Mouse (Mus musculus): Measurements from ENCODE around the gene Nlgn1.
"Not testable (repeated sequence)": the region's sequence is repeated elsewhere in the genome, so short reads cannot be mapped to it uniquely, and the experiment has no call there.

The Nlgn1 gene

DNA sequence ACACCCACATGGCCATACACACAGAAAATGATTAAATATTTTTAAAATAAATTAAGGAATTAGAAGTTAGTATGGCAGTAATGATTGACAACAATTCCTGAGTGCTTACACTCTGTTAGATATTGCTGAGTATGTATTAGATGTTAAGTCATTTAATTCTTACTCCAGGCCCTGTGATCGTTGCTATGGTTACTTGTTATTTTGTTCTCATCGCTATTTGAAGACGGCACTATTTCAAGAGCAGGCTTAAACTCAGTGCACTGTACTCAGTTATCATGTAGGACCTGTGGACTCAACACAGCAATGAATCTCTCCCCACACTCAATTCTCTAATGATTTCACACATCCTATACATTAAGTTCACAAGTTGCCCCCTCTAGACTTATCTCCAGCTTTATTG lies 672.0 kb downstream of the Nlgn1 start:
- DNase-seq (ENCODE audit: extremely low read depth, low read depth, low spot score) = no peak

DNA sequence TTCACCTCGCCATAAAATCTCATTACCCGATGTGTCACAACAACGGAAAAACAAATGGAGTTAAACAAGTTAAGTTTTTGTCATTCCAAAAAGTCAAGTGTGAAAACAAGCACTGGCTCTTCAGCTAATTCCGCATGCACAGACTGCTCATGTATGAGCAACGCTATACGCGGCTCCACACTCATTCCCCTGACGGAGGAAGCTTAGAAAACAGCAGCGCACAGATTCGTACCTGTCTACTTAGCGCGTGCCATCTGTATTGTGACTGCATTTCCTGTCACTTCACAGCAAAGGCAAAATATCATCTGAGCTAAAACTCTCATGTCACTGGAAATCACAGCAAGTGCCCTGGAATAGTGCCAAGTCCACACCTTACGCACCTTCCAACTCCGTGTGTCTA lies 674.3 kb downstream of the Nlgn1 start:
- DNase-seq (ENCODE audit: extremely low read depth, low read depth, low spot score) = no peak

DNA sequence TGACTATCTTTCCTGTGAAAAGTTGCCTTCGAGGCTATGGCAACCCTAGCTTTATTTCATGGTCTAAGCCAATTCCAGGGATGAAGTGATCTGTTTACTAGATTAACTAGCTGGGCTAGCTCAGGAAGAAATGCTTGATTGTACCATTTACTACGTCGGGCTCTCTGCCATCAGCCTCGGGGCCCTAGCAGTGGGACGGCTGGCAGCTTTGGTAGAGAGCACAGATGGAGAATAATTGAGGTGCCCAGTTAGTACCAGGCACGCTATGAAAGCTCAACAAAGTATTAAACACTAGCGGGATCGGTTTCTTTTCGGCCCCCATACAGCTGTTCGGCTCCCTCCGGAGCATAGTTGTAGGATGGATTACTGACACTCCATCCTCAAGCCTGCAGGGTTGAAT lies 675.2 kb downstream of the Nlgn1 start:
- DNase-seq (ENCODE audit: extremely low read depth, low read depth, low spot score) = no peak

DNA sequence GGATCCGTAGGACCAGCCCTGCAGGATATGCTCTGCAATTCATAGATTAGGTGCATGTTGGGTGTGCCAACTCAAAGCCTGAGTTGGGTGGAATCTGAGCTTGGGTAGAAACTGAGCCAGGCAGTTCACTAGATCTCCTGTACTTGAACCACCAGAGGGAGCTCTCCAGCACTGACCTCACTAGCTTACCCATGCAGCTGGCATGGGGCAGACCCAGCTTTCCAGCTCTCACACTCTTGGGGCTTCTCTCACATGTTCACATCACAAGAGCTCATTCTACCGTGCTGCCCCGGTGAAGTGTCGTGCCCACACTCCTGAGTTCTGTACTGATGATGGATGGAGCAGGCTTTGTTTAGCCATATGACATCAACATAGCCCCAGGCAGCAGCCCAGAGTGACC lies 679.2 kb downstream of the Nlgn1 start:
- no peak for DNase-seq (ENCODE audit: extremely low read depth, low read depth, low spot score)

DNA sequence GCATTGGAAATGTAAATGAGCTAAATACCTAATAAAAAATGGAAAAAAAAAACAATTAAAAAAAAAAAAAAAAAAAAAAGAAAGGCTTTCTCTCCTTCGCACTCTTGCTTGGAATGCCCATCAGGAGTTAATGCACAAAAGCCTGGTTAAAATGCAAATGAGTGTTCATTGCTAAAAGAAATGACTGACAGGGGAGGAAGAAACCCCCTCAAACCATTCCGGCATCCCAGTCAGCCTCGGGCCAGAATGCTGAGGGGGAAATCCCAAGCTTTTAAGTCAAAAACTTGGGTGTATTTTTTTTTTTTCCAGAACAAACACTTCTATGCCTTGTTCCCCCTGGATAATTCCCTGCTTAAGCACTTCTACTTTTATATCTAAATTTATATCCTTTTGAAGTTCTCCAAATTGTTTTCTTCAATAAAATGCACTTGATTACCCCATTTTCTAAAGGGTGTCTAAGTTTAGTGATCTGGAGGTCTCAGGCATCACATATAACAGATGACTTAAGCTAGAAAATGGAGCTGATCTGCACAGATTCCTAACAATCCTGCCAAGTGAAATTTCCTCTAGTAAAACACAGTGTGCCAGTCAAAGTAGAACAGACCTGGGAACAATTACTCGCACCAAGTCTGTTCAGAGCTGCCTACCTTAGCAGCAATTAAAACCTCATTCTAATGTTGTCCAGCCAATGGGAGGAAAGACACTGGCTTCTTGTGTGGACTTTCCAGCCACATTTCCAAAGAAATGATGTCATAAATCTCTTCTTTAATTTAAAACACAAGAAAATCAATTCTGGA lies 686.2 kb downstream of the Nlgn1 start:
- DNase-seq (ENCODE audit: extremely low read depth, low read depth, low spot score) = no peak

DNA sequence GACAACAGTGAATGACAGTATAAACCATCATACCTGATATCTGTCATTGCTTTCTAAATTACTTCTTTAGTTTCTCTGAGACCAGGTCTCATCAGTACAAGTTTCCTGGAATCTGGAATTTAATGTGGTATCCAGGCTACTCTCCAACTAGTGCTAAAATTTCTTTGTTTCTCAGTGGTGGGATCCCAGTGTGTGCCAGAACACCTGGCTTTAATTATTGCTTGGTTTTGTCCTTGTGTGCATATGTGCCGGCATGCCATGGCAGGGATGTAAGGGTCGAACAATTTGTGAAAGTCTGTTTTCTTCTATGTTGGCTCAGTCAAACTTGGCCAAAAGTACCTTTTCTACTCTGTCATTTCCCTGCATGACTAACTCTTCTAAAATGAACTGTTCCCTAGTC lies 703.1 kb downstream of the Nlgn1 start:
- DNase-seq (ENCODE audit: extremely low read depth, low read depth, low spot score) = no peak

DNA sequence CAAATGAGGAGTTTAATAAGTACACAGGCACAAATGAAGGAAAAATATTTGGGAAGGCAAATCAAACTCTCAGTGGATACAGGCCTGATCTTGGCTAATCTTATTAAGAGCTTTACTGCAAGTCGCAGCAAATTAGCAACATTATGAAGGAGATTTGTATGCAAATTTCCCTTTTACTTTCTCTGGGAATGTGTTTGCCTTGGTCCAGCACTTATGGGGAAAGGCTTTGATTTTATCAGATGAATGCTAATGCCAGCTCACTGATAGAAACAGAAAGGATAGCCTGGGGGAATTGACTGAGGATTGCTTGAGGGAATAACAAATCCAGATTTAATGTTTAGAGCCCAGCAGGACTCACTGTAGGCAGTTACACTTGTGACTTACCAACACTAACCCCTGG lies 725.7 kb downstream of the Nlgn1 start:
- no peak for DNase-seq (ENCODE audit: extremely low read depth, low read depth, low spot score)

DNA sequence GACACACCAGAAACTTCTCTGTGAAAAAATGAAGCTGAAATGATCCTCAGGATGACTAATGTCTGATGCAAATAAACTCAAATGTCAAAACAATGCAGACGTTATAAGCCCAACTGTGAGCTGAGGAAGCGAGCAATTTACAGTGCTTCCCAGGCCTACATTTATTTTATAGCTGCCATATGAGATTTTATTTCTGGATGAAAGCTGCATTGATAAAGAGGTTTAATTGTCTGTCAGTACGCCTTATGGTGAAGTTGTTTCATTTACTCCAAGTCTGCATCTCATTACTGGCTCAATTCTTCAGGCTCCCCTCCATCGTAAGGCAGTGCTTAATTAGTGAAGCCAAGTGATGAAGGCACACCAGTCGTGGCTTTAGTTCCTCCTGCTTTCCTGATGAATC lies 734.7 kb downstream of the Nlgn1 start:
- DNase-seq (ENCODE audit: extremely low read depth, low read depth, low spot score) = no peak

DNA sequence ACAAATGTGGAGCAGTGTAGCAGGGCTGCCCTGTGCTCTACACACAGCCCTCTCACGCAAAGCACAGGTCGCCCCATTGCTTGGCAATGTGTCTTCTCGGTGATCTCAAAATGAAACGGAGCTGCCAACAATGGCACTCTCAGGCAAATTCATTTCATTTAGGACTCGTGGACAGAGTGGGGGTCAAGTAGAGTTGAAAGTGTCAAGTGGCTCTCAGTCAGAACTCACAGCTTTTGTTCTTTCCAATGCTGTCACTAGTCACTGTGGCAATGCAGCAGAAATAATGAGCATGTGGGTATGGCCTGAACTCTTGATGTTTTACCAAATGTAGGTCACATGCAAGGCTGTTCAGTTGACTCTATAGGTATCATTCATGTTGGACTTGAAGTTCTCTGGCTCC lies 756.7 kb downstream of the Nlgn1 start:
- no peak for DNase-seq (ENCODE audit: extremely low read depth, low read depth, low spot score)

DNA sequence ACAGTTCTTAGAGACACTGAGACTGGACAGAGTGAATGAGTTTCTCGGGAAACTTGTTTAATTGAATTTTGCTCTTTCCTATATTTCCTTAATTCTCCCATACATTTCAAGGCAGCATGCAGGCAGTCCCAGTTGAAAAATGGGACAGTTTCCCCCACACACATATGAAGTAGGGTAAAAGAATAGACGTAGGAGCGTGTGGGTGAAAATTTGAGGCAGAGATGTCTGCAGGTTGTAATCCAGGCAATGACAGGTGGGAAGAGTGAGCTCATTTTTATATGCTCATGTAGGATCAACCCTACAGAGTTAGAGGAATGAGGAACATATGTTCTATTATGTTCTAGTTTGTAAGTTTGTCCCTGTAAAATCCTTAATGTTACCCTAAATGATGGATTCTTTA lies 757.4 kb downstream of the Nlgn1 start:
- DNase-seq (ENCODE audit: extremely low read depth, low read depth, low spot score) = no peak

DNA sequence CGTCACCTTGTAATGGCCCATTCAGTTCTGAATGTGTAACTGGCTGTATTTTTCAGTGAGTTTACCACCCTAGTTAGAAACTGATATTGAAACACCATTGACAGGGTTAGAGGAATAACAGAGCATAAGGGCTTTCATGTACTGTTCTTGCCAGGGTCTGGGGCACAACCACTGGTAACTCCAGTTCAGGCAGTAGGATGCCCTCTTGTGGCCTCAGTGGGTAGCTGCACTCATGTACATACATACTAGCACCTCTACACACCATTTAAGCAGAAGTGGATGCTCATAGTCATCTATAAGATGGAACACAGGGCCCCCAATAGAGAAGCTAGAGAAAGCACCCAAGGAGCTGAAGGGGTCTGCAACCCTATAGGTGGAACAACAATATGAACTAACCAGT lies 773.7 kb downstream of the Nlgn1 start:
- not testable (repeated sequence) for DNase-seq (ENCODE audit: extremely low read depth, low read depth, low spot score)

DNA sequence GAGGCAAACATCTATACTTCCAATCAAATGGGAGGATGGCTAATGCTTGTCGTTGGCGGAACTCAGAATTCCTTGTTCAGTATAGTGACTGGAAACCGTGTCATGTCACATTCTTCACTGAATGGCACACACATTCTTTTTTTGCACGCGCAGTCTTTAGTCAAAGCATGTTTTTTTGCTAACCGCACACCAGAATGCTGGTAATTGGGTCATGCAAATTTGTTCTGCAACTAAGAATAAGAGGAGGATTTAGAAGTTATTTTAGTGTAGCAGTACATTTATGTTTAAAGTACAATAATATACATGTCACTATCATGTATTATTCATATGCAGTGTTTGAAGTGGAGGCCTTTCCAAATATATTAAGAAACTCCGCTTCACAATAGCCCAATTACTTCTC lies 783.2 kb downstream of the Nlgn1 start:
- DNase-seq (ENCODE audit: extremely low read depth, low read depth, low spot score) = not testable (repeated sequence)

DNA sequence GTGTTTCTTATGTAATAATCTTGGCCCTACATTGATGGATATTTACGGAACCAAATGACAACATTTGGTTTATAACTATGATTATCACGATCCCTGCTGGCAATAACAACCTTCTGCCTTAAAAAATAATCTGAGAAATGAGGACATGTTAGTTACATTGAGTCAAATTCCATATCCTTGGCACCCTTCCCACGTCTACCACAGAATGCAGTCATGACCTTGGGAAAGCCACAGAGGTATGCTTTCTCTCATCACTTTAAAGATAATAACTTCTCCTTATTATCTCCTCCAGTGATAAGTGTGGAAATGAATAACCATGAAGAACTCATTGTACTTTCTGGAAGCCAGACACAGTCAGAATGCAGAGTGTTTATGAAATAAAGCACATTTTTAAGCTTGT lies 808.0 kb downstream of the Nlgn1 start:
- not testable (repeated sequence) for DNase-seq (ENCODE audit: extremely low read depth, low read depth, low spot score)

DNA sequence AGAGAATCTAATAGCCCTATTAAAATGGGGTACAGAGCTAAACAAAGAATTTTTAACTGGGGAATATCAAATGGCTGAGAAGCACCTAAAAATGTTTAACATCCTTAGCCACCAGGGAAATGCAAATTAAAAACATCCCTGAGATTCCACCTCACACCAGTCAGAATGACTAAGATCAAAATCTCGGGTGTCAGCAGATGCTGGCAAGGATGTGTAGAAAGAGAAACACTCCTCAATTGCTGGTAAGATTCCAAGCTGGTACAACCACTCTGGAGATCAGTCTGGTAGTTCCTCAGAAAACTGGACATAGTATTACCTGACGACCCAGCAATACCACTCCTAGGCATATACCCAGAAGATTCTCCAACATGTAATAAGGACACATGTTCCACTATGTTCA lies 869.2 kb downstream of the Nlgn1 start:
- DNase-seq (ENCODE audit: extremely low read depth, low read depth, low spot score) = no peak

DNA sequence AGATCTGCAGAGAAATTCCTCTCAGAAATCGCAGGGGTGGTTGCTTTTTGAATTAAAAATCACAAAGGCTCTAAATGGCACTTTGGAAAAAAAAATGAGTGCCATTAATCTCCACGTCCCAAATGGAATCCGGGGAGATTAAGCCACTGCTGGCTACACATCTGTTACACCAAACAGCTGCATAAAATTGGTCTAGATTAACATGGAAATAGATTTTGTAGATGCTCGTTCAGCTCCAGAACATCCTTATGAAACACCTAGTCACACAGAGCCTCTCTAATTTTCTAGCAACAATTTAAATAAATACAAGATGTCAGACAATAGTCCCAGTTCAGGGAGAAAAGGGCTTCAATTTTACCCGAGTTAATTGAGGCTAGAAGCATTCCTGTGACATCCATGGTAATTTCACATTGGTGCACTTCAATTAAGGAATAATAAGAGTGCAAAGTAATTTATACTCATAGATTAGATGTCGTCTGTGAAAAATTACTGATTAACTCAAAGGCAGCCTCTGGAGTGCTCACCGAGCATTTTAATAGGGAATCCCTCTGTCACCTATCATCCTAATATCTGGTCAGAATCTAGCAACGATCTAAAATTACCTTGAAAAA lies 875.9 kb downstream of the Nlgn1 start:
- DNase-seq (ENCODE audit: extremely low read depth, low read depth, low spot score) = no peak

DNA sequence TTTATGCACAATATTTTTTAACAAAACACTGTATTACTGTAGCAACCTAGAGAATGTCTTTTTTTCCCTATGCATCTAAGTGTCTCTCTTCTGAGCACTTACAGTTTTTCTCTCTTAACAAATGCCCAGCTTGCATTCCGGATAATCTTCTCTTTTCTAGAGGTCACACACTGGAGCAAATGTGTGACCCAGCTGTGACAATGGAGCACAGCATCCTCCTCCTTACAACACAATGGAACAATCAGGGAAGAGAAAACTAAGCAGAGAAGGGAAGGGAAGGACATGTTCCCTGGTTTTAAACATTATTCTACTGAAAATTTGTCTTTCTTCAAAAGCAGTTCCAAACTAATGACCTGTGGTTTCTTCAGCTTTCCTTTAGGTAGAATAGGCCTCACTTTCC lies 879.9 kb downstream of the Nlgn1 start:
- DNase-seq (ENCODE audit: extremely low read depth, low read depth, low spot score) = no peak

DNA sequence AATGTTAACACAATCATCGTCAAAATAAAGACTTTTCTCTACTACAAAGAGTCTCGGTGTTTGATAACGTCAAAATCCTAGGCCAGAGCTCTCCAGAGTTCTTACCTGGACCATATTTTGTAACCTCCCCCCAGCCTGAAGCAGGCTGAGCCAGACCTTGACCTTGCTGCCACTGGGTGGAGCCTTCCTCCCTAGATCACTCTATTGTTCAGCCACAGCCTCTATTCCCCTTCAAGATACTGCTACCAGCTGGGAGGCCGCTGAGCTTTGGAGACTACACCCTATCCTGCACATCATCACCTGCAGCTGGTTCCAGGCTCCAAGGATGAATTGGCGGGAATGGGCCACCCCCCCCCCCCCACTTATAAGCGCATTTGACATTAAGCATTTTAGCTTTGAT lies 881.8 kb downstream of the Nlgn1 start:
- DNase-seq (ENCODE audit: extremely low read depth, low read depth, low spot score) = no peak

DNA sequence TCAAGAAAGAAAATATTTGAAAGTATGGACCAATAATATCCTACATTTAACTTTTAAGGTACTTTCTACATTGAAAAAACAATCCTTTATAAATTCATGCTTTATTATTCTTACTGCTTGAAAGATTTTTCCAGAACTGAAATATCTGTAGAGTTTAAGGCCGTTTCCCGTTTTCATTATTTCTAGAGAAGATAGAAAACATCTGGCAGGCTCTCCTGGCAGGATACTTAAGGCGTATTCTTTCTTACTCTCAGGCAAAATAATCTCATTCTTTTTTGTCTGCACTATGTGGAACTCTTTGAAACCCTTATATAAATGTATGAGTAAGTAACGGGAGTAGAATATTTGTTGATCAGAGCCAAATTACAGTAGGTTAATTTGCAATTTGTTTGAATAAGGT lies 882.9 kb downstream of the Nlgn1 start:
- no peak for DNase-seq (ENCODE audit: extremely low read depth, low read depth, low spot score)

DNA sequence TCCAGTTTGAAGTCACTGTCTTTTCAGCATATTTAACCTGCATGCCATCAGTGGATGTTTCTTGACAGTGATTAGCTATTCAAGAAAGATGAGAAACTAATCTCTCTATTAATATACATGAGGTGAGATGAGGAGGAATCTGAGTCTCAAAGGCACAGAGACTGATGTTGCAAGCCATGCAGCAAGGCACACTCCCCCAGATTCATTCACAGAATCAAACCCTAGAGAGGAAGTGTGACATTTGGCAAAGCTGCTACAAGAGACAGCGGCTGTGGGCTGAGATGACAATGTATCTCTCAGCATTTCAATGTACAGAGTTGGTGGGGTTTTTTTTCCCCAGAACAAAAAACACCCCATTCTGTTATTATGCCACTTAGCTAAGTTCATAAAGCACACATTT lies 885.1 kb downstream of the Nlgn1 start:
- DNase-seq (ENCODE audit: extremely low read depth, low read depth, low spot score) = no peak

DNA sequence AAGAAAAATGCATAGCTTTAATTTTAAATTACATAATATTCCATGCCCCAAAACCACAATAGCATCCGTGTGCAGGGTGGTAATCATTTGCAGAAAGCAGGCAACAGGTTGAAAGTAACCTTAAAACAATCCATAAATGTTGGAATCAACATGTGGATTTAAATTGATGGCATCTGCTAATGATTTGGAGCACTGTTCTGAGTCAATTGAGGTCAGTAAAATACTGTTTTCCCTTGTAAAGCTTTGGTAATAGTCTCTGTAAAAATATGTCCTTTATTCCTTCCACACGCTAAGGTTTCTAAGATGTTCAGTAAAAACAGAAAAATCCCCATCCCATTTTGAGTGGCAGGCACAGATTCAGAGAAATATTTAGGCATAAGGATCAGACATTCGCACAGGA lies 888.6 kb downstream of the Nlgn1 start:
- no peak for DNase-seq (ENCODE audit: extremely low read depth, low read depth, low spot score)

DNA sequence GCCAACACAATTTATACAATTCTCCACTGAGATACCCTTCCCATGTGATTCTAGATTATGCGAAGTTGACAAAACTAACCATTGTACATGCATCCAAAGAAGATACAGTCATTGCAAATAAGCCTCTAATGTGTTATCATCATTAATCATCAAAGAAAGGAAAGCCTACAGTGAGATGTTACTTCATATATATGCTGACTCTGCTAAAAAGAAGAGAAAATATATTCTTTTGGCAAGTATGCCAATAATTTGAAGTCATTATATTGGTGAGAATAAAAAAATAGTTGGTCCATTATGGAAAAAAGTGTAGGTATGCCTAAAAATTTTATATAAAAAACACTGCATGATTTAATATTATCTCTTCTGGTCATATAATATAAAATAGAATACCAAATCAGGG lies 889.6 kb downstream of the Nlgn1 start:
- no peak for DNase-seq (ENCODE audit: extremely low read depth, low read depth, low spot score)

DNA sequence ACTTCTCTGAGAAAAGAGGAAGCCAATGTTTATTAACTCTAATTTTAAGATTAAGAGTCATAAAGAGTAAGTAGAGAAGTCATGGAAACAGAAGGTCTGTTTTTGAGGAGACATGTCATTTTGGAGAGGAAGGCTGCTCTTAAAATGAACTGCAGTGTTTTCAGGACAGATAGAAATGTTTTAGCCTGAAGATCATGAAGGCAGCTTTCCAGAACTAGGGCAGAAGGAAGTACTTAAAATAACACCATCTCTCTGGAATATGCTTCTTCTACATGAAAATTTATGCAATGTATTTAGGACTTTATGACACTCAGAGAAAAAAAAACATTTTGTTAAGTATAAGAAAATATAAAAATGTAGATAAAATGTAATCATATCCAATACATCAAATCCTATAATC lies 905.3 kb downstream of the Nlgn1 start:
- no peak for DNase-seq (ENCODE audit: extremely low read depth, low read depth, low spot score)

DNA sequence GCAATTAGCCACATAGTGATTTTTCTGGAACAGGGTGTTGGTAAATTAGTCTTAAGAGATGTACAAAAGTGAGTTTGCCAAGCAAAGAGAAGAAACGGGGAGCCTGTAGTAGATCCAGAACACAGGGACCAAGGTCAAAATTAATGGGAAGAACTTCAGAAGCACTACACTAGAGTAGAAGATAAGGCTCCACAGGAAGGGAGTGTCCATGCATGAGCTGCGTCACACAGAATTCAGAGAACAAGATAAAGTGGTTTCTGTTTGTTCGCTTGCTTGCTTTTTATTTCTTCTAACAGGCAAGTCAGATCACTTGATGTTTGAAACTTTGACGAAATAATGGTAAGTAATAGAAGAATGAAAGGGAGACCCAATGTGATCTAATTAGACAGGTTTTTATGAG lies 920.3 kb downstream of the Nlgn1 start:
- no peak for DNase-seq (ENCODE audit: extremely low read depth, low read depth, low spot score)

Data from fat pad, adult 2 months (tissue).